Mouse (Mus musculus) telencephalon, adult 2 months (tissue): ENCODE measurements at regions not wholly inside any gene's neighbourhood (a gene's known extent, or its start where the extent isn't known, plus 50 kb on each side); places are given as distances from the start of the nearest gene placed in this dataset.

Experiments
- DNase-seq: peaks from one replicate; pipeline ENCODE4 v3.0.0-alpha.2; 2011; ENCODE audit warnings: low read depth, low spot score

- DNase-seq: no peak
Observed at GRCm38 (mm10) chr2:137705724-137706422, 550.5 kb upstream of the Btbd3 start.

GRCm38 (mm10) chr2:137704948-137705723 lies 551.2 kb upstream of the Btbd3 start:
- DNase-seq: no peak

GRCm38 (mm10) chr2:137704565-137704947 lies 551.8 kb upstream of the Btbd3 start:
- DNase-seq: no peak

GRCm38 (mm10) chr2:137704051-137704450 lies 552.3 kb upstream of the Btbd3 start:
- no peak for DNase-seq

GRCm38 (mm10) chr2:137695885-137696284 lies 560.5 kb upstream of the Btbd3 start:
- no peak for DNase-seq

- no peak for DNase-seq
Observed at GRCm38 (mm10) chr2:137694020-137694419, 562.3 kb upstream of the Btbd3 start.

GRCm38 (mm10) chr2:137687208-137687607 lies 569.2 kb upstream of the Btbd3 start:
- DNase-seq: no peak

- no peak for DNase-seq
Observed at GRCm38 (mm10) chr2:137686735-137687134, 569.6 kb upstream of the Btbd3 start.

GRCm38 (mm10) chr2:137681762-137682161 lies 565.3 kb upstream of the Jag1 start:
- DNase-seq: no peak

- DNase-seq: no peak
Observed at GRCm38 (mm10) chr2:137663171-137663570, 546.7 kb upstream of the Jag1 start.

- DNase-seq: peak; percentile 17
Observed at GRCm38 (mm10) chr2:137662216-137662615, 545.8 kb upstream of the Jag1 start.

GRCm38 (mm10) chr2:137660449-137660848 lies 544.0 kb upstream of the Jag1 start:
- no peak for DNase-seq

GRCm38 (mm10) chr2:137654296-137654695 lies 537.9 kb upstream of the Jag1 start:
- DNase-seq: no peak

- no peak for DNase-seq
Observed at GRCm38 (mm10) chr2:137644160-137644559, 527.7 kb upstream of the Jag1 start.

- DNase-seq: no peak
Observed at GRCm38 (mm10) chr2:137643269-137644055, 527.0 kb upstream of the Jag1 start.

- no peak for DNase-seq
Observed at GRCm38 (mm10) chr2:137635019-137635621, 518.7 kb upstream of the Jag1 start.

- peak; percentile 53 for DNase-seq
Observed at GRCm38 (mm10) chr2:137616637-137617036, 500.2 kb upstream of the Jag1 start.

- DNase-seq: no peak
Observed at GRCm38 (mm10) chr2:137613791-137614190, 497.3 kb upstream of the Jag1 start.

GRCm38 (mm10) chr2:137608506-137608905 lies 492.1 kb upstream of the Jag1 start:
- no peak for DNase-seq

GRCm38 (mm10) chr2:137598136-137598535 lies 481.7 kb upstream of the Jag1 start:
- DNase-seq: no peak

- no peak for DNase-seq
Observed at GRCm38 (mm10) chr2:137594509-137594908, 478.1 kb upstream of the Jag1 start.

GRCm38 (mm10) chr2:137591551-137591950 lies 475.1 kb upstream of the Jag1 start:
- DNase-seq: no peak
